Mouse (Mus musculus) forebrain, embryonic 10.5 days (tissue): ENCODE measurements around the gene Cmah. TPM values are rescaled to one million over a fixed set of nuclear protein-coding genes. Genes with fewer than 3 reads are reported as not detected.

Experiments used
- DNase-seq: peaks from one replicate; pipeline ENCODE4 v3.0.0-alpha.2; 2017; ENCODE audit warnings: low spot score; ENCODE audit errors: extremely low spot score
- H3K27ac ChIP-seq: fragments of 300-500 bp; sonication (generic); 2 replicates; pipeline ENCODE4 v1.5.1; 2016; ENCODE audit warnings: mild to moderate bottlenecking
- H3K27me3 ChIP-seq: fragments of 300-500 bp; sonication (generic); 2 replicates; pipeline ENCODE4 v1.6.1; 2016; ENCODE audit warnings: mild to moderate bottlenecking; ENCODE audit not compliant: poor library complexity, severe bottlenecking
- H3K36me3 ChIP-seq: fragments of 300-500 bp; sonication (generic); replicated peaks from 2 replicates; pipeline ENCODE4 v1.6.1; 2016; ENCODE audit warnings: mild to moderate bottlenecking, moderate library complexity
- H3K4me1 ChIP-seq: fragments of 300-500 bp; sonication (generic); 2 replicates; pipeline ENCODE4 v1.6.1; 2016
- H3K4me3 ChIP-seq: fragments of 300-500 bp; sonication (generic); 2 replicates; pipeline ENCODE4 v1.5.1; 2016; ENCODE audit warnings: mild to moderate bottlenecking, moderate library complexity
- H3K9me3 ChIP-seq: fragments of 300-500 bp; sonication (generic); 2 replicates; pipeline ENCODE4 v1.6.1; 2016; ENCODE audit warnings: mild to moderate bottlenecking, moderate library complexity
- WGBS: fragments of 180-500 bp; shearing (Covaris S2); methylation state at CpG from one replicate; pipeline ENCODE4 v1.1.7; 2016; 5-methylcytosine and 5-hydroxymethylcytosine counted together
- polyA plus RNA-seq: library from polyadenylated mRNA; unstranded; fragments of >200 nt; fragmentation: Nextera tagmentation; extraction: Ambion mirVana; gene quantifications from 2 replicates; pipeline ENCODE4 v1.2.1, GENCODE M21; 2016

Gene Cmah
- polyA plus RNA-seq, 1 experiment from 2014 or later, result 0.67 TPM

GRCm38 (mm10) chr13:24496353-24496752, 169.1 kb downstream of the Cmah start:
- H3K4me3 ChIP-seq, result no peak overlapping the region
- DNase-seq, result no peak
- H3K27me3 ChIP-seq, result no peaks in the 10 kb centered on the region
- H3K27ac ChIP-seq, result no peak overlapping the region
- no peaks in the 10 kb centered on the region for H3K36me3 ChIP-seq
- H3K9me3 ChIP-seq, result no peaks in the 10 kb centered on the region
- WGBS, result 91% methylated on average over 5 of the region's 5 CpGs
- H3K4me1 ChIP-seq, result peaks cover 6% of the 10 kb centered on the region

GRCm38 (mm10) chr13:24497001-24497400, 169.8 kb downstream of the Cmah start:
- Histone ChIP-seq H3K36me3 (no peaks in the 10 kb centered on the region), H3K4me1 (peaks cover 8% of the 10 kb centered on the region; the same call in 1 of the 2 replicates), H3K27ac (no peak overlapping the region), H3K4me3 (no peak overlapping the region), H3K27me3 (no peaks in the 10 kb centered on the region), H3K9me3 (no peaks in the 10 kb centered on the region)
- no peak for DNase-seq
- WGBS, result 92% methylated on average over 12 of the region's 12 CpGs

GRCm38 (mm10) chr13:24498342-24498741, 171.1 kb downstream of the Cmah start:
- no peak overlapping the region for H3K4me3 ChIP-seq
- H3K9me3 ChIP-seq, result no peaks in the 10 kb centered on the region
- no peak for DNase-seq
- 84% methylated on average over 6 of the region's 6 CpGs for WGBS
- no peak overlapping the region for H3K27ac ChIP-seq
- H3K27me3 ChIP-seq, result no peaks in the 10 kb centered on the region
- H3K4me1 ChIP-seq, result peaks cover 8% of the 10 kb centered on the region; the same call in 1 of the 2 replicates
- H3K36me3 ChIP-seq, result no peaks in the 10 kb centered on the region

- Histone ChIP-seq H3K27me3 (no peaks in the 10 kb centered on the region), H3K27ac (no peak overlapping the region), H3K4me1 (peaks cover 8% of the 10 kb centered on the region; the same call in 1 of the 2 replicates), H3K4me3 (no peak overlapping the region), H3K9me3 (no peaks in the 10 kb centered on the region), H3K36me3 (no peaks in the 10 kb centered on the region)
- WGBS, result 43% methylated on average over 3 of the region's 3 CpGs
- no peak for DNase-seq
These were observed 172.3 kb downstream of the Cmah start for GRCm38 (mm10) chr13:24499505-24499904.

GRCm38 (mm10) chr13:24501179-24501905, 174.1 kb downstream of the Cmah start:
- Histone ChIP-seq H3K27ac (no peak overlapping the region), H3K9me3 (no peaks in the 10 kb centered on the region)

GRCm38 (mm10) chr13:24501919-24502318, 174.7 kb downstream of the Cmah start:
- peaks cover 13% of the 10 kb centered on the region for H3K4me1 ChIP-seq
- no peak overlapping the region for H3K27ac ChIP-seq
- no peaks in the 10 kb centered on the region for H3K9me3 ChIP-seq
- no peak for DNase-seq
- H3K36me3 ChIP-seq, result no peaks in the 10 kb centered on the region
- no peaks in the 10 kb centered on the region for H3K27me3 ChIP-seq
- H3K4me3 ChIP-seq, result no peak overlapping the region
- WGBS, result 90% methylated on average over 3 of the region's 3 CpGs

More at GRCm38 (mm10) chr13:24501179-24501905, 174.1 kb downstream of the Cmah start:
- Histone ChIP-seq H3K36me3 (no peaks in the 10 kb centered on the region), H3K4me3 (no peak overlapping the region), H3K4me1 (peaks cover 12% of the 10 kb centered on the region), H3K27me3 (no peaks in the 10 kb centered on the region)
- no peak for DNase-seq
- WGBS, result 84% methylated on average over 25 of the region's 25 CpGs

GRCm38 (mm10) chr13:24505812-24506211, 178.6 kb downstream of the Cmah start:
- no peak overlapping the region for H3K27ac ChIP-seq
- peaks cover 22% of the 10 kb centered on the region for H3K4me1 ChIP-seq
- H3K27me3 ChIP-seq, result no peaks in the 10 kb centered on the region
- no peak overlapping the region for H3K4me3 ChIP-seq
- no peaks in the 10 kb centered on the region for H3K36me3 ChIP-seq
- H3K9me3 ChIP-seq, result no peaks in the 10 kb centered on the region
- WGBS, result 77% methylated on average over 5 of the region's 5 CpGs
- no peak for DNase-seq

- 82% methylated on average over 6 of the region's 6 CpGs for WGBS
These were observed 180.0 kb downstream of the Cmah start for GRCm38 (mm10) chr13:24507156-24507555.

GRCm38 (mm10) chr13:24508917-24509316, 181.7 kb downstream of the Cmah start:
- Histone ChIP-seq H3K9me3 (no peaks in the 10 kb centered on the region), H3K4me1 (peaks cover 15% of the 10 kb centered on the region), H3K27me3 (no peaks in the 10 kb centered on the region), H3K27ac (no peak overlapping the region), H3K4me3 (no peak overlapping the region), H3K36me3 (no peaks in the 10 kb centered on the region)
- DNase-seq, result no peak
- 39% methylated on average over 1 of the region's 1 CpGs for WGBS

More at GRCm38 (mm10) chr13:24507156-24507555, 180.0 kb downstream of the Cmah start:
- Histone ChIP-seq H3K4me1 (peaks cover 15% of the 10 kb centered on the region), H3K4me3 (no peak overlapping the region), H3K27ac (no peak overlapping the region), H3K27me3 (no peaks in the 10 kb centered on the region), H3K36me3 (no peaks in the 10 kb centered on the region), H3K9me3 (no peaks in the 10 kb centered on the region)
- DNase-seq, result no peak

- DNase-seq, result no peak
- Histone ChIP-seq H3K27me3 (no peaks in the 10 kb centered on the region), H3K9me3 (no peaks in the 10 kb centered on the region), H3K36me3 (no peaks in the 10 kb centered on the region), H3K4me1 (peaks cover 14% of the 10 kb centered on the region), H3K4me3 (no peak overlapping the region), H3K27ac (no peak overlapping the region)
- 79% methylated on average over 1 of the region's 1 CpGs for WGBS
These were observed 184.2 kb downstream of the Cmah start for GRCm38 (mm10) chr13:24511367-24511766.

GRCm38 (mm10) chr13:24511932-24512520, 184.8 kb downstream of the Cmah start:
- peaks cover 12% of the 10 kb centered on the region for H3K4me1 ChIP-seq
- H3K27me3 ChIP-seq, result no peaks in the 10 kb centered on the region
- no peak for DNase-seq
- H3K27ac ChIP-seq, result no peak overlapping the region
- H3K36me3 ChIP-seq, result no peaks in the 10 kb centered on the region
- H3K9me3 ChIP-seq, result no peaks in the 10 kb centered on the region
- no peak overlapping the region for H3K4me3 ChIP-seq
- WGBS, result 76% methylated on average over 14 of the region's 14 CpGs

GRCm38 (mm10) chr13:24513717-24514116, 186.5 kb downstream of the Cmah start:
- H3K36me3 ChIP-seq, result no peaks in the 10 kb centered on the region
- H3K4me3 ChIP-seq, result no peak overlapping the region
- peaks cover 9% of the 10 kb centered on the region for H3K4me1 ChIP-seq
- H3K27ac ChIP-seq, result no peak overlapping the region
- WGBS, result 84% methylated on average over 3 of the region's 3 CpGs
- H3K9me3 ChIP-seq, result no peaks in the 10 kb centered on the region
- DNase-seq, result no peak
- H3K27me3 ChIP-seq, result no peaks in the 10 kb centered on the region

- Histone ChIP-seq H3K27ac (no peak overlapping the region), H3K9me3 (no peaks in the 10 kb centered on the region), H3K4me3 (no peak overlapping the region), H3K4me1 (peaks cover 3% of the 10 kb centered on the region), H3K36me3 (no peaks in the 10 kb centered on the region), H3K27me3 (no peaks in the 10 kb centered on the region)
- no peak for DNase-seq
- 40% methylated on average over 6 of the region's 6 CpGs for WGBS
These were observed 188.0 kb downstream of the Cmah start for GRCm38 (mm10) chr13:24515101-24515675.
